Mouse (Mus musculus) MEL (cell line): ENCODE measurements at regions not wholly inside any gene's neighbourhood (a gene's known extent, or its start where the extent isn't known, plus 50 kb on each side); places are given as distances from the start of the nearest gene placed in this dataset.

Experiments
- CTCF ChIP-seq, 3 experiments: IDR thresholded peaks in 2 of 3; conservative IDR thresholded peaks in 1 of 3; 2 replicates each; pipeline ENCODE4 v1.5.1; 2011 to 2012; ENCODE audit warnings: low read length in 3 of 3, low read depth in 2 of 3, mild to moderate bottlenecking in 2 of 3, improper control_type of control experiment in 1 of 3, inconsistent platforms in 1 of 3, mixed read lengths in 1 of 3, moderate library complexity in 1 of 3; ENCODE audit not compliant: control insufficient read depth in 1 of 3, insufficient read depth in 1 of 3, poor library complexity in 1 of 3, severe bottlenecking in 1 of 3
- ZKSCAN1 ChIP-seq: IDR thresholded peaks from 2 replicates; pipeline ENCODE4 v1.6.1; 2012; ENCODE audit warnings: low read depth, mild to moderate bottlenecking, inconsistent platforms, low read length, improper control_type of control experiment, moderate library complexity
- ZNF384 ChIP-seq: IDR thresholded peaks from 2 replicates; pipeline ENCODE4 v1.6.1; 2012; ENCODE audit warnings: low read depth, mild to moderate bottlenecking, inconsistent platforms, low read length, improper control_type of control experiment

DNA sequence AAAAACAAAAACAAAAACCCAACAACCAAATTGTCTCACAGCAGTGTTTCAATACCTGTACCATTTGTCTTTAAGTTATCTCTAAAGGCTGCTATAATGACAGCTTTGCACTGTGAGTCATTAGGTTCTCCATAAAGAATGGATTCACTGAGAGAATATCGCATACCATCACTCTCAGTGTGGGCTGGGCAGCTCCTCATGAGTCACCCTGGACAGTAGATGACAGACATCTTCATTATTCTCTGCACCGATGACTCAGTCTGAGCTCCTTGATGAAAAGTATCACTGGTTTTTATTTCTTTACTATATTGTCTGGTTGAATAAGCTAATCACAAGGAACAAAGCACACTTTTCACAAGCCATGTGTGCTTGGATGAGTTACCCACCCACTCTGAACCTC lies 230.4 kb downstream of the Abcc12 start:
- TF ChIP-seq CTCF (IDR thresholded peaks at IDR 0.05 in 2 of 3, conservative IDR thresholded peaks at IDR 0.05 in 1 of 3; ENCODE audit: control insufficient read depth in 1 of 3, insufficient read depth in 1 of 3, low read depth in 2 of 3, low read length in 3 of 3, poor library complexity in 1 of 3, severe bottlenecking in 1 of 3) (no peak), ZKSCAN1 (no peak), ZNF384 (no peak)
